Mouse (Mus musculus): Measurements from ENCODE around the gene Myo1h.

DNA sequence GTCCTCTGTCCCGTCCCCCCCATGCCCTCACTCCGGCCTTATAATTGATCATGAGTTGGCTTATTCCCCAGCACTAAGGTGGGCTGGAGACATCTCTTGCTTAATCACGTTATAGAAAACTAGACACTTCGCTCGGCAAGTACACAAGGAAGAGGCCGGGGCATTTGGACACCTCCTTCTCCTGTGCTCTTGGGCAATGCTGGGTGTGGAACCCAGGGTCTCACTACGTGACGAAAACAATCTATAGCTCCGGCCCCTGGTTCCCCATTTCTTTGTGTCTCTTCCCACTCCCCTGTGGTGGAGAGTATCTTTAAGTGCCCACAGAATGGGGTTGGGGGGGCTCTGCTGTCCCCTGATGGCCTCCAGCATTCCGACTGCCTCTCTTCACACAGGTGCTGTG, 58.0 kb downstream of the Myo1h start:
- TF ChIP-seq GATA1 (IDR thresholded peaks at IDR 0.05; ENCODE audit: low read length) = no peak
- TF ChIP-seq TAL1 (IDR thresholded peaks at IDR 0.05; ENCODE audit: low read length) = no peak
